Mouse (Mus musculus): ENCODE data around the gene Olfr370. TPM values are rescaled to one million over a fixed set of nuclear protein-coding genes. Genes with fewer than 3 reads are reported as not detected.
"Not testable (repeated sequence)": the region's sequence is repeated elsewhere in the genome, so short reads cannot be mapped to it uniquely, and the experiment has no call there.

Olfr370 gene
- polyA plus RNA-seq, 1 experiment from 2014 or later = 0.36 TPM

DNA sequence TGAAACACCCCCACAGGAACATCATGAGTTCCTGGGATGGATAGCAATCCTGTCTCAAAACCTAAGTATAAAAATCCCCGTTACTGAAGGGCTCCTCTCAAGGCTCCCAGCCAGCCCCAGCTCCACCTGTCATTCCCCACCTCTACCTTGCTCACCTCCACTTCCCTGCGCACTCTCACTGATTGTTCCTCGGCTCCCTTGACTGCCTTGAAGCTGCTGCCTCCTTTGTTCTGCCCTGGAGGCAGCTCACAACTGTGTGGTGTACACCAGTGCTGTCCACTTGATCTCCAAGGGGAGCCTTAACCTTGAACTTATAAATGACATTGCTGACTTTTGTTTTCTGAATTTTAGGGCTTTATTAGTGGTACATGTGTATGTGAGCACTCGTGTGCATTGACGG, 32.5 kb downstream of the Olfr370 start:
- H3K27me3 ChIP-seq = no peaks in the 10 kb centered on the region
- peak overlapping the region; percentile 83; the same call in 1 of the 2 replicates for H3K4me2 ChIP-seq (replicated peaks)
- 58% methylated on average over 5 of the region's 5 CpGs for WGBS
- ATAC-seq (ENCODE audit: insufficient number of reproducible peaks, low FRiP score, low TSS enrichment, low read depth) = no peak
- no peaks in the 10 kb centered on the region for H3K9me3 ChIP-seq (replicated peaks)
- no peak overlapping the region for H3K9ac ChIP-seq
- peak overlapping the region; percentile 60 for H3K4me3 ChIP-seq (replicated peaks)
- no peak overlapping the region for H3K27ac ChIP-seq (replicated peaks)
- H3K36me3 ChIP-seq = peaks cover 32% of the 10 kb centered on the region
- peaks cover 16% of the 10 kb centered on the region for H3K4me1 ChIP-seq

DNA sequence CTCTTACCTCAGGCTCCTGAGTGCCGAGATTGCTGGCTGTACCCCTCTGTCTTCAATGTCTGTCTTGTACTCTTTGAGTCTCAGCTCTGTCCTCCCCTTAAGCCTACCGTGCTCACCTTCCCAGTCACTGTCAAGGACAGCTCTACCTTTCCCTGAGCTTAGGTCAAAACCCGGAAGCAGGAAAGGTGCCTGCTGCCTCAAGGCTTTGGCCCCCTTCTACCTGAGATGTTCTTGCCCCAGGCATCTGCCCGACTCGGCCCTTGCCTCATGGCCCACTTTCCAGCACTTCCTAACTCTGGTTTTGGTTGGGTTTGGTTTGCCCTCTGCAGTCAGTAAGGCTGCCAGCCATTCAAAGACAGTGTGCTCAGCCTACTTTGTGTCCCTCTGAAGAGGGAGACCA, 33.2 kb downstream of the Olfr370 start:
- Histone ChIP-seq H3K4me2 (replicated peaks) (no peak overlapping the region), H3K27ac (replicated peaks) (no peak overlapping the region), H3K36me3 (peaks cover 33% of the 10 kb centered on the region), H3K27me3 (no peaks in the 10 kb centered on the region), H3K4me3 (replicated peaks) (no peak overlapping the region), H3K9me3 (replicated peaks) (no peaks in the 10 kb centered on the region), H3K4me1 (peaks cover 22% of the 10 kb centered on the region), H3K9ac (no peak overlapping the region)
- WGBS = 62% methylated on average over 5 of the region's 5 CpGs
- no peak for ATAC-seq (ENCODE audit: insufficient number of reproducible peaks, low FRiP score, low TSS enrichment, low read depth)

DNA sequence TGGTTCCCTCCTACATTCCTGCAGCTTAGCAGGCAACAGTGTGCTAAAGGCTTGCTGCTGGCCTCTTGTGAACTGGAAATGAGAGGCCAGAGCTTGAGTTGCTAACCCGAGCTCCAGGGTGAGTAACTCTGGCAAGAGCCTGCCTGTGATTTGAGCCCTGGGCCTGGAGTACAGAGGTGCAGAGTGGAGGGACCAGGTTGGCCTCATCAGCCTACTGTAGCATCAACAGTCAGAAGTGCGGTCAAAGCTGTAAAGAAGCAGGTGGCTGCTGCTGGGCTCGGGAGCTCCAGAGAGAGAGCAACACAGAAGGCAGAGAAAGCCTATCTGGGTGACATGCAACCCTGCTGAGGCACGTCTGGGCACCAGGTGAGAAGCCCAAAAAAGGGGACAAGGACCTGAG, 33.6 kb downstream of the Olfr370 start:
- Histone ChIP-seq H3K4me1 (peaks cover 26% of the 10 kb centered on the region), H3K4me2 (replicated peaks) (no peak overlapping the region), H3K4me3 (replicated peaks) (no peak overlapping the region), H3K27ac (replicated peaks) (no peak overlapping the region), H3K36me3 (peaks cover 33% of the 10 kb centered on the region), H3K9ac (no peak overlapping the region), H3K9me3 (replicated peaks) (no peaks in the 10 kb centered on the region), H3K27me3 (no peaks in the 10 kb centered on the region)
- WGBS = 71% methylated on average over 4 of the region's 4 CpGs
- ATAC-seq (ENCODE audit: insufficient number of reproducible peaks, low FRiP score, low TSS enrichment, low read depth) = no peak

DNA sequence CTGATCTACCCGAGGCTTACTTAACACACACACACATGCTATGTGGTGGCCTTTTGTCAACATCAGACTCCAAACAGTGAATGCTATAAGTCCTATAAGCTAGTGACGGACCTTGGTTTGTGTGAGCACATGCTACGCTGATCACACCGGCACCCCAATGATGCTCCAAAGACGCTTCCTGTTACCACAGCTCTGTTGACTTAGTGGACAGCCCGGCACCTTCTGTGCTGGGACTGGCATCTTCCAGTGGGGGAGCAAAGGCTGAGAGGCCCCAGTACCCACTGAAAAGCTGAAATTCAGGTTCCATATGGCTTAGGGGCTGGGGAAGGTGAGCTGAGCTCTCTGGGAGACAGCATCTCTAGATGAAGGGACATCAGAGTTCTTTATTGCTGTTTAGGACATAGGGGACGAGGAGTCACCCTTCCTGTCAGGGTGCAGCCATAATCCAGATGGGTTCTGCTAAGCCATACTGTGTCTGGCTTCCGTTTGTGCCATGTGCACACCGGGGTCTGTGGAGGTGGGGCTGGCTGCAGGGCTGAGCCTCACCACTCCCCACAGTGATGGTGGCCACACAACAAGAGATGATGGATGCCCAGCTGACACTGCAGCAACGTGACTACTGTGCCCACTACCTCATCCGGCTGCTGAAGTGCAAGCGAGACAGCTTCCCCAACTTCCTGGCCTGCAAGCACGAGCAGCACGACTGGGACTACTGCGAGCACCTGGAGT, 34.9 kb downstream of the Olfr370 start:
- Histone ChIP-seq H3K4me1 (peaks cover 39% of the 10 kb centered on the region), H3K4me3 (replicated peaks) (no peak overlapping the region), H3K9me3 (replicated peaks) (no peaks in the 10 kb centered on the region), H3K4me2 (replicated peaks) (no peak overlapping the region), H3K27me3 (no peaks in the 10 kb centered on the region), H3K36me3 (peaks cover 33% of the 10 kb centered on the region), H3K27ac (replicated peaks) (no peak overlapping the region), H3K9ac (no peak overlapping the region)
- WGBS = 83% methylated on average over 15 of the region's 15 CpGs
- no peak for ATAC-seq (ENCODE audit: insufficient number of reproducible peaks, low FRiP score, low TSS enrichment, low read depth)

GRCm38 (mm10) chr8:83571001-83571340, 35.4 kb downstream of the Olfr370 start:
- WGBS = 83% methylated on average over 4 of the region's 7 CpGs
- ATAC-seq (ENCODE audit: insufficient number of reproducible peaks, low FRiP score, low TSS enrichment, low read depth); H3K27ac ChIP-seq (replicated peaks); H3K4me3 ChIP-seq (replicated peaks); H3K9ac ChIP-seq; H3K9me3 ChIP-seq (replicated peaks); H3K4me2 ChIP-seq (replicated peaks); H3K27me3 ChIP-seq: not testable (repeated sequence)
- Histone ChIP-seq H3K4me1 (peaks cover 44% of the 10 kb centered on the region), H3K36me3 (peaks cover 33% of the 10 kb centered on the region)

GRCm38 (mm10) chr8:83571791-83572190, 36.2 kb downstream of the Olfr370 start:
- H3K4me2 ChIP-seq (replicated peaks) = no peak overlapping the region
- no peaks in the 10 kb centered on the region for H3K27me3 ChIP-seq
- ATAC-seq (ENCODE audit: insufficient number of reproducible peaks, low FRiP score, low TSS enrichment, low read depth) = no peak
- peaks cover 33% of the 10 kb centered on the region for H3K36me3 ChIP-seq
- H3K4me3 ChIP-seq (replicated peaks) = no peak overlapping the region
- no peak overlapping the region for H3K27ac ChIP-seq (replicated peaks)
- H3K4me1 ChIP-seq = peaks cover 53% of the 10 kb centered on the region
- 92% methylated on average over 10 of the region's 10 CpGs for WGBS
- no peak overlapping the region for H3K9ac ChIP-seq
- H3K9me3 ChIP-seq (replicated peaks) = no peaks in the 10 kb centered on the region

GRCm38 (mm10) chr8:83572246-83572812, 36.7 kb downstream of the Olfr370 start:
- peaks cover 55% of the 10 kb centered on the region for H3K4me1 ChIP-seq

DNA sequence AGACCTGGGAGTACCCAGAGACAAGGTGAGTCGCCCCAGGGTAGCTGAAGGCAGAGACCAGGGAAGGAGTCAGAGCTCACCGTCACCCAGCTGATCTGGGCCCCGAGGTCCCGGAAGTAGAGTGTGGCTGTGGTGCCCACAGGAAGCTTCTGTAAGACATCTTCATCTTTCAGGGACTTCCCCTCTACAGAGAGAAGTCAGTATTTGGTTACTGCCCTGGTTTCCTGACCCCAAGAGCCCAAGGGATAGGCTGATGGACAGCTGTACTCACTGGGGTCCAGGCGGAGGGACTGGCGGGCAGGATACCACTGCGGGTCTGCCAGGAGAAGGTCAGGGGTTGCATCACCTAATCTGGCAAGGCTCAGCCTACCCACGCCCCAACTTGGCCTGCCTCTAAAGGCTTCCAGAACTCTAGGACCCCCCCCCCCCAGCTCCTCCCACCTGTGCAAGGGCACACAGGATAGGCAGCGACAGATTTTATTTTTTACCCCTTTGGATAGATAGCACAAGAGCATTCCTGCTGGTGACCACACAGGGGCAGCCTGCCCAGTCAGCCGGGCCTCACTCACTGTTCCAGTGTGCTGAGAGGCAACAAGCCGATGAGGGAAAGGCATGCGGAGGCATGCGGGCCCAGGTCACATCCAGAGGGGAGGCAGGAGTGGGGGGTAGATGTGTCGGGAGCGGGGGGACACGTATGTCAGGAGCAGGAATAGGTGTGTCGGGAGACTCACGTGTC, 37.7 kb downstream of the Olfr370 start:
- Histone ChIP-seq H3K4me1 (peaks cover 53% of the 10 kb centered on the region), H3K27me3 (no peaks in the 10 kb centered on the region), H3K36me3 (peaks cover 33% of the 10 kb centered on the region), H3K4me3 (replicated peaks) (no peak overlapping the region), H3K27ac (replicated peaks) (no peak overlapping the region), H3K9me3 (replicated peaks) (no peaks in the 10 kb centered on the region), H3K4me2 (replicated peaks) (no peak overlapping the region), H3K9ac (no peak overlapping the region)
- no peak for ATAC-seq (ENCODE audit: insufficient number of reproducible peaks, low FRiP score, low TSS enrichment, low read depth)
- WGBS = 66% methylated on average over 18 of the region's 18 CpGs

More at GRCm38 (mm10) chr8:83572246-83572812, 36.7 kb downstream of the Olfr370 start:
- Histone ChIP-seq H3K4me2 (replicated peaks) (no peak overlapping the region), H3K9ac (no peak overlapping the region), H3K27ac (replicated peaks) (no peak overlapping the region), H3K27me3 (no peaks in the 10 kb centered on the region), H3K4me3 (replicated peaks) (no peak overlapping the region), H3K36me3 (peaks cover 33% of the 10 kb centered on the region), H3K9me3 (replicated peaks) (no peaks in the 10 kb centered on the region)
- no peak for ATAC-seq (ENCODE audit: insufficient number of reproducible peaks, low FRiP score, low TSS enrichment, low read depth)
- 83% methylated on average over 5 of the region's 5 CpGs for WGBS

GRCm38 (mm10) chr8:83574631-83575315, 39.2 kb downstream of the Olfr370 start:
- H3K4me3 ChIP-seq (replicated peaks) = no peak overlapping the region
- H3K4me1 ChIP-seq = peaks cover 65% of the 10 kb centered on the region
- no peaks in the 10 kb centered on the region for H3K9me3 ChIP-seq (replicated peaks)
- peak overlapping the region; percentile 80 for H3K27ac ChIP-seq (replicated peaks)
- ATAC-seq (ENCODE audit: insufficient number of reproducible peaks, low FRiP score, low TSS enrichment, low read depth) = no peak
- H3K27me3 ChIP-seq = no peaks in the 10 kb centered on the region
- H3K36me3 ChIP-seq = peaks cover 31% of the 10 kb centered on the region
- H3K4me2 ChIP-seq (replicated peaks) = no peak overlapping the region
- WGBS = 70% methylated on average over 15 of the region's 15 CpGs
- H3K9ac ChIP-seq = no peak overlapping the region

GRCm38 (mm10) chr8:83575561-83576515, 40.3 kb downstream of the Olfr370 start:
- ATAC-seq (ENCODE audit: insufficient number of reproducible peaks, low FRiP score, low TSS enrichment, low read depth) = peak; percentile 32
- peaks cover 22% of the 10 kb centered on the region for H3K36me3 ChIP-seq

More at GRCm38 (mm10) chr8:83575561-83576515, 40.3 kb downstream of the Olfr370 start:
- peaks cover 66% of the 10 kb centered on the region for H3K4me1 ChIP-seq
- H3K27me3 ChIP-seq = no peaks in the 10 kb centered on the region
- H3K9ac ChIP-seq = no peak overlapping the region
- H3K4me2 ChIP-seq (replicated peaks) = no peak overlapping the region; the same call in 1 of the 2 replicates
- peak overlapping the region; percentile 80 for H3K27ac ChIP-seq (replicated peaks)
- WGBS = 56% methylated on average over 17 of the region's 17 CpGs
- H3K9me3 ChIP-seq (replicated peaks) = no peaks in the 10 kb centered on the region
- H3K4me3 ChIP-seq (replicated peaks) = no peak overlapping the region

Measured in embryonic facial prominence, embryonic 15.5 days (tissue).